Mouse (Mus musculus) layer of hippocampus, adult 9-11 months (tissue): Measurements from ENCODE around the gene Zfp217.

Source experiments
- DNase-seq: peaks from one replicate; pipeline ENCODE4 v3.0.0; 2022

Zfp217 gene

DNA sequence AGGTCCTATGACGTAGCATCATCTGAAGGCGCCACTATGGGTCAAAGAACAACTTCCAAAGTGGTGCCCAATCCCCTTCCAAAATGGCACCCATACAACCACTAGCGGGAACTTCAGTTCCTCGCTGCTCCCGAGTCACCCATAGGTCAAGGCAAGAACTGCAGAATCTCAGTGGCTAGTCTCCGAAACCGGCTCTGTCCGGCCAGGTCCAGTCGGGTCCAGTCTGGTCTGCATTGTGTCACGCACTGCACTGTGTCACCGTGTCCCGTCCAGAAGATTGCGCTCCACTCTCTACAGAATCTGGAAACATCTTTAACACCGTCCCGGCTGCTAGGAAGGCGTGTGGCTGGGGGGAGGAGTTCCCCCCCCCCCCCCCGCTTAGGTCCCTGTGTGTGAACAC, 53.7 kb downstream of the Zfp217 start:
- no peak for DNase-seq

DNA sequence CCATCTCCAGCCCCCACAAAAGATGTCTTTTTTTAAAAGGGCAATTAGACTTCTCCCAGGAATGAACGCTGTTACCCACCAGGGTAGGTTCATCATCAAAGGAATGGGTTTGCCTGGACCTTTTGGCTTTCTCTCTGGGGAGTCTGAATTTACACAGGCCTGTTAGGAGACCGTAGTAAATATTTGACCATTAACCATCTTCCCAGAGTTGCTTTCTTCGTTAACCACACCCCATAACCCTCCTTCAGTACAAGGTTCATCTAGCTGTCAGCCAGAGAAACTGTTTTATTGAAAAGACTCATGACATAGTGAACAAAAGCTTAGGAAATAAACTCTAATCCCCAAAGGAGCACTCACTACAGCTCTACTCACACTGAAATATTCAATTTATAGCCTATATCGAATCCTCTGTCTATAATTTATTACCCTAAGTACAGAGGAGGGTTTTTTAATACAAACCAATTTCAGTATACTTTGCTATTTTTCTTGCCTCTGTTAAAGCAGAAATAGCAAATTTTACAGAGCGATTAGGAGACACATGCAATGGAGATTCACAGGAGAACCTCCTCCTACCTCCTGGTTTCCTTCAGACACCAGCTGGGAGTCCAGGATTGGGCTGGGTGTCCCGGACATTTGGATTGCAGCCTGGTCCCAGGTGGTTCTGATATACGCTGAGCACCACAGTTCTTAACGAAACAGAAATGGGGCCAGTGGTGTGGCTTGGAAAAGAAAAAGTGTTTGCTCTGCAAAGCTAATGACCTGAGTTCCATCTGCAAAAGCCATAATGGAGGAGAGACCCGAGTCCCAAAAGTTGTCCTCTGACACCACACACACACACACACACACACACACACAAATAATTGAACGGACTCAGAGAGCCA, 56.1 kb downstream of the Zfp217 start:
- no peak for DNase-seq

DNA sequence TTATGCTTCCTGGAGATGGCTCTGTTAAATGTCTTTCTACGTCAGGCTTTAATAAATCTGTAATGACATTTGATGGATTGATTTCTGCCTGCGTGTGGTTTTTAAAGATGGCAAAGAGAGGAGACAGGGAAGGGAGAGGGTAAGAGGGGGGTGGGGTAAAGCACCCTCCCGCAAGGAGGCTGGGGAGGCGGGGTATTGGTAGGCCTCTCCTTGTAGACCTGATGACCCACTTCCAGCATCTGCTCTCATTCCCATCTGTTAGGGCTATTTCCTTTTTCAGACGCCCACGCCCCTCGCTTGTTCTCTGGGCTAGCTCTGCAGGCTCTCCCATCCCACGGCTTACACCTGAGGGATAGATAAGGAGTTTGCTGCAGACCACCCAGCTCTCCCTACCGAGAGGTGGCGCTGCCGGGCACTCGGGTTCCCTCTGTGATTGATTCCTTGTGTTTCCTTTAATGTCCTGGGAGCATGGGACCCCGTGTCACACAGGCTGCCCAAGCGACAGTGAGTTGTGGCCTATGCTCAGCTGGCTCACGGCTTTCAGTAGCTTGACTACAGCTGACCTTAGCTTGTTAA, 69.4 kb downstream of the Zfp217 start:
- no peak for DNase-seq

DNA sequence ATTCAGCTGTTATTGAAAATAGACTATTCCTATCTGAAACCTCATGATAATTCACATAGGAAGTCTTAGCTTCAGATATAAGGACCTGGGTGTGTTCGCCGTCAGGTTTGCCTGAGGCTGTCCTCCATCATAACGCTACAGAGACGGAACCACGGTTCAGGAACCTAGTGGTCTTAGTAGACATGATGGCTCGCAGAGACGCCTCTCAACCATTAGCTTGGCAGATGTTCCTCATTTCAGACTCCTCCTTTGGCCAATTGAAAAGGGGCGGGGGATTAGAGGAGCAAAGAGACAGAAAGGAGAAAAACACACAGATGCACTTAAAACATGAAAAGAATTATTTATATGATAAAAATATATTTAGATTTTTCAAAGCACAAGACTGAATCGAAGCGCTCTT, 69.9 kb downstream of the Zfp217 start:
- DNase-seq, result no peak

DNA sequence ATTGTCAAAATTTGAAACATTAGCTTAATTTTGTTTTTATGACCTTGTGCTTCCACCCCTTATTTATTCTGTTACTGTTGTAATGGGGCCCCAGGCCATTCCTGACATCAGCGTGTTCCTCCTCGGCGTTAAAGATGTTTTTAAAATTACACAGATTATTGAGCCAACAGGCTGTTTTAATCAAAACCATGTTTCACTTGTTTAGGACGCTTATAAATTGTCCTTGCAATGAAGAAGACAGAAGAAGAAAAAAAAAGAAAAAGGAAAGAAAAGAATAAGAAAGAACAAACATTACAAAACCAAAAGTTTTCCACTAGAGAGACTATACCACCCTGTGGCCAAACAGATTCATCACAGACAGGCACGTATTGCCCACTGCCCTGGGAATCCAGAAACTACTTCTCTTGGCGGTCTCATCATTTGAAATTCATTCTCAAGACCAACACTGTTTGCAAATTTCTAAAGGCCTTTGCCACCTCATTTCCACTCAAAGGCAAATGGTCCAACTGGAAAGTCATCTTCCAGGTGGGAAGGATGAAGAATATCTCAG, 70.9 kb downstream of the Zfp217 start:
- DNase-seq, result no peak

DNA sequence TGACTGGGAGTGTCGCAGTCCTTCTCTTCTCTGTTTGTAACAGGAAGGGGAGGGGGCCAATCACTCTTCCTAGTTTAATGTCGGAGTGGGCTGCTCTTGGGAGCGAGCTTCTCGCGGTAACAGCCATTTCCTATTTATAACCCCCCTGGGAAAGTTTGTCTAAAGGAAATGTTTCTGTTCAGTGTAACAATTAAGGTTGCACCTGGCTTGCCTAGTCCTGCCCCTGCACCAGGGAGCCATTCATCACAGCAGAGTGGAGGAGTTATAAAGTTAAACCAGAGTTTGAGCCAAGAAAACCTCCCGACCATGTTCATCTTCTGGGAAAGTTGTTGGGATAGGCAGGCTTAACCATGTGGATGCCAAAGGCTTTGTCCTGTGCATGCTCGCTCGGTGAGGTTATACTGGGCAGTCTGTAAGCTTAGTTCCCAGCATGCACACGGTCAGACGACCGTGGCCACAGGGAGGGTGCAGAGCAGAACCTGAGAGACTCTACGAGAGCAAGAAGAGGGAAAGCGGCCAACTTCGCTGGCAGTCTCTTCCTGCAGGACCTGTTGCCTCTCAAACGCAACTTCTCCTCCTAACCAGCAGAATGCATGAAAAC, 77.2 kb downstream of the Zfp217 start:
- DNase-seq, result no peak

DNA sequence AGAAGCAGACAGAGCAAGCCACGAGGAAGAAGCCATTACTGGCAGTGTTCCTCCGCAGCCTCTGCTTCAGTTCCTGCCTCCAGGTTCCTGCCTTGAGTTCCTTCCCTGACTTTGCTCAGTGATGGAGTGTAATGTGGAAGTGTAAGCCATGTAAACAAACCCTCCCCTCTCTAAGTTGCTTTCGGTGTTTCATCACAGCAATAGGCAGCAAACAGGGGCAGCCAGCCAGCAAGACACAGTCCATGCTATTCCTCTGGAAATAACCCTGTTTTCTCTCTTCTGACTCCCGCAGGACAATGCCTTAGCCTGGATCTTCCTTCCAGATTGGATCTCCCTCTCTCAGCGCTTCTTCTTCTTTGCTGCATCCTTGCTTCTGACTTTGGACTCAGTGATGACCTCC, 77.9 kb downstream of the Zfp217 start:
- no peak for DNase-seq

DNA sequence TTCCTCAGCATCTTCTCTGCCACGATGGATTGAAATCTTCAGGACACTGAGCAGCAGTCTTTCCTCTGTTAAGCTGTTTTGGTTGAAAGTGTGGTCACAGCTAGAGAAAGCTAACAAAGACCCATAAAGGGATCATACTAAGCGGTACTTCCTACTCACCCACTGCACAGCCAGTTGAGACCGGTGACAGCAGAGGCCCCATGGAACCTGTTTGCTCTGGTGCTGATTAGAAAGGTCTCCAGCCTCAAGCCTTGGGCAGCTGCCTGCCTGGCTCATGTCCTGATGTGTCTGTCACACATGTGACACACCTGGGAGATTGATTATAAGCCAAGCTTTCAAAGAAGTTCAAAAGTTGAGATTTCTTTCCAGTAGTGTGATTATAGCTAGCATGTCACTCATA, 85.5 kb downstream of the Zfp217 start:
- no peak for DNase-seq

DNA sequence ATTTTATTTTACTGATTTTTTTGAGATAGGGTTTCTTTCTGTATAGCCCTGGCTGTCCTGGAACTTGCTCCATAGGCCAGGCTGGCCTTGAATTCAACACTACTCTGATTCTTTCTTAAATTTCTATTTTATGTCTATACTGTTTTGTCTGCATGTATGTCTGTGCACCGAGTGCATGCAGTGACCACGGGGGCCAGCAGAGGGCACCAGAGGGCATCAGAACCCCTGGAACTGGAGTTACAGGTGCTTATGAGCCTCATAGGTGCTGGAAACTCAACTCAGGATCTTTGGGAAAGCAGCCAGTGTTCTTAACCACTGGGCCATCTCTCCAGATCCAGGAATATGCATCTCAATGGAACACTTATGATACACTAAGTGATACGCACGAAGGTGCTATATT, 87.8 kb downstream of the Zfp217 start:
- DNase-seq, result no peak

DNA sequence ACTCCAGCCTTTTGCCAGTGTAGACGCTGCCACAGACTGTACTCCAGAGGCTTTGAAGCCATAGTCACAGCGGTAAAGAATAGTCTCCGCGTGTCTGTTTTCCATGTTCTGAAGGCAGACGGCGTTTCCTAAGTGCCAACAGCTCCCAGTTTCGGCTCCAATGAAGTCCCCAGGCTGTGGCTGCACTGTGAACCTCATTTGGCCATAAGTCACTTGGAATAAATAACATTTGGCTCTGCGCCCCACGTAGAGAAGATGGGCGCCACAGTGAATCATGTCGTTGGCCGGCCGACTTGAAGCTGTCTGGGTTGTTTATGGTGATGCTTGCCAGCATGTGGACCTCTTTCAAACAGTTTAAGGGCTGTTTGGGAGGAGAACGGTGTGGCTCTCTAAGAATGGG, 89.1 kb downstream of the Zfp217 start:
- DNase-seq, result no peak
